8 mouse cellular contexts compared by ENCODE assay signal in the genomic region with DNA sequence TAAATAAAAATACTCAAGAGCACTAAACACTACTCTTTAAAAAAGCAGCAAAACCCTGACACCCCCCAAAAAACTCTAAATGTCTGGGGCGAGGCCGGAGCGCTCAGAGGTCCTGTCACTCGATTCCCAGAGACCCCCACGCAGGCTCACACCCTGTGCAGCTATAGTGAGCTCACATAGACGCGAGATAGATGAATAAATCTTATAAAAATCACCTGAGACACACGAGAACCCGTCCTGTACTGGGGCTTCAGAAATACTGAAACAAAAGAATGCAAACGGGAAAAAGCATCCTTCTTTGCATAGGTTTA. TPM values are rescaled to one million over a fixed set of nuclear protein-coding genes. Genes with fewer than 3 reads are reported as not detected.
DNase-seq lines count a peak whose midpoint lies in the region; ATAC-seq and TF ChIP-seq lines count a peak whose summit lies in the region.

No protein-coding gene starts in this region.

- peaks cover 19% of the 10 kb centered on the region for H3K4me1 ChIP-seq in erythroblast, embryonic 14.5 days (ENCODE audit: control insufficient read depth)
- no peaks in the 10 kb centered on the region; the same call in 1 of the 2 replicates for H3K4me1 ChIP-seq in thymus, adult 2 months (replicated peaks; ENCODE audit: control insufficient read depth, insufficient read depth, low read length)
- H3K4me1 ChIP-seq in olfactory bulb, adult 2 months (ENCODE audit: control insufficient read depth, insufficient read depth, low read length) = 0 out of 2 replicates have a peak, but pooled peaks cover 3% of the 10 kb centered on the region

- H3K9me3 ChIP-seq in erythroblast, embryonic 14.5 days (ENCODE audit: control insufficient read depth, low read length) = peaks cover 3% of the 10 kb centered on the region; the same call in 1 of the 2 replicates

- no peak for ATAC-seq in erythroblast, adult 5-6 weeks (replicated peaks; ENCODE audit: low FRiP score, poor library complexity, severe bottlenecking)

- peak overlapping the region; percentile 94 for H3K4me3 ChIP-seq in erythroblast, embryonic 14.5 days (replicated peaks)
- peak overlapping the region; percentile 83 for H3K4me3 ChIP-seq in thymus, adult 2 months (ENCODE audit: control insufficient read depth, insufficient read depth, low read length)
- peak overlapping the region; percentile 100 for H3K4me3 ChIP-seq in olfactory bulb, adult 2 months (ENCODE audit: insufficient read depth, low read depth, low read length)

- TF ChIP-seq POLR2A in thymus, adult 2 months (IDR thresholded peaks at IDR 0.05; ENCODE audit: control insufficient read depth, extremely low read depth, insufficient read depth, low read length, poor library complexity) = no peak
- no peak for TF ChIP-seq POLR2A in olfactory bulb, adult 2 months (IDR thresholded peaks at IDR 0.05; ENCODE audit: insufficient read depth, low read depth, low read length)

- H3K27me3 ChIP-seq in erythroblast, embryonic 14.5 days (ENCODE audit: control insufficient read depth) = no peaks in the 10 kb centered on the region
- H3K27me3 ChIP-seq in thymus, adult 2 months (ENCODE audit: control insufficient read depth, insufficient read depth, low read length) = no peaks in the 10 kb centered on the region

- no peak for TF ChIP-seq CTCF in thymus, adult 2 months (IDR thresholded peaks at IDR 0.05; ENCODE audit: borderline replicate concordance, control insufficient read depth, extremely low read depth, insufficient read depth, low read length, poor library complexity)
- no peak for TF ChIP-seq CTCF in olfactory bulb, adult 2 months (IDR thresholded peaks at IDR 0.05; ENCODE audit: insufficient read depth, low read depth, low read length)

- no peak overlapping the region for H3K27ac ChIP-seq in thymus, adult 2 months (ENCODE audit: control insufficient read depth, insufficient read depth, low read length)
- H3K27ac ChIP-seq in olfactory bulb, adult 2 months (ENCODE audit: insufficient read depth, low read depth, low read length) = peak overlapping the region; percentile 37; the same call in 1 of the 2 replicates

- peak; percentile 29 for DNase-seq in thymus, adult 2 months
- DNase-seq in thymus, postnatal 25 days = no peak
- peak; percentile 21 for DNase-seq in kidney, postnatal 10 days
- no peak for DNase-seq in adipocyte (ENCODE audit: low spot score)
- no peak for DNase-seq in ovary, postnatal 36 days (ENCODE audit: low spot score)

- peaks cover 3% of the 10 kb centered on the region for H3K36me3 ChIP-seq in erythroblast, embryonic 14.5 days (ENCODE audit: control insufficient read depth)
- no peaks in the 10 kb centered on the region for H3K36me3 ChIP-seq in thymus, adult 2 months (ENCODE audit: control insufficient read depth, insufficient read depth, low read length)

- 32% methylated on average over 10 of the region's 10 CpGs for WGBS in thymus, adult 2 months
- 4% methylated on average over 10 of the region's 10 CpGs for WGBS in olfactory bulb, adult 2 months

RNA-seq across cellular contexts. Expression of a gene that starts 32.6 kb away (rescaled TPM):
- polyA plus RNA-seq in erythroblast, embryonic 14.5 days (2012) = 0.51 and 0.59 TPM in 2 replicates
- total RNA-seq in erythroblast, adult 5-6 weeks (2015; ENCODE audit: low replicate concordance) = 73.8 and 78.0 TPM in 2 replicates
- total RNA-seq in erythroblast, adult 5-6 weeks (2017; ENCODE audit: low replicate concordance) = 76.8 and 82.9 TPM in 2 replicates
- polyA plus RNA-seq in thymus, adult 2 months (2012; rRNA removed) = 149 and 162 TPM in 2 replicates
- 147 and 218 TPM in 2 replicates for polyA plus RNA-seq in olfactory bulb, adult 2 months (2012; ENCODE audit: insufficient read depth, insufficient read length, low replicate concordance, missing spikeins)

RNA-seq across cellular contexts. Expression of a gene that starts 42.5 kb away (rescaled TPM):
- polyA plus RNA-seq in erythroblast, embryonic 14.5 days (2012) = not detected in 2 replicates
- not detected in 2 replicates for total RNA-seq in erythroblast, adult 5-6 weeks (2015; ENCODE audit: low replicate concordance)
- total RNA-seq in erythroblast, adult 5-6 weeks (2017; ENCODE audit: low replicate concordance) = not detected in 2 replicates
- 0.16 and 0.28 TPM in 2 replicates for polyA plus RNA-seq in thymus, adult 2 months (2012; rRNA removed)
- not detected in 2 replicates for polyA plus RNA-seq in olfactory bulb, adult 2 months (2012; ENCODE audit: insufficient read depth, insufficient read length, low replicate concordance, missing spikeins)

Comparison
In these comparisons a context has a peak if more than half of its experiments do, and no peak if none do; other contexts are left out.
1. DNase-seq: peak in thymus, adult 2 months (single experiment) and kidney, postnatal 10 days (single experiment); none in thymus, postnatal 25 days (single experiment), adipocyte (single experiment) and ovary, postnatal 36 days (single experiment).
2. RNA of a gene that starts 32.6 kb away (polyA plus RNA-seq): 147 to 218 TPM in olfactory bulb, adult 2 months and 149 to 162 TPM in thymus, adult 2 months; 0.51 to 0.59 TPM in erythroblast, embryonic 14.5 days; every median in the first group is over 10 times any median in the second.
3. Peak in every context shown above with its lines, with median percentiles within 50 percentile points of each other: H3K4me3 ChIP-seq.